Mouse (Mus musculus) heart, adult 9 months (tissue): ENCODE data around the gene Atpif1.
A peak's percentile ranks its signal among the peaks of the same experiment; 100 is the strongest.
"Not testable (repeated sequence)": the region's sequence is repeated elsewhere in the genome, so short reads cannot be mapped to it uniquely, and the experiment has no call there.

ENCODE experiments used
- DNase-seq, 2 experiments: peaks; one replicate each; pipeline ENCODE4 v3.0.0; 2022; ENCODE audit warnings: low spot score in 2 of 2

Atpif1 gene

GRCm38 (mm10) chr4:132532981-132533916 lies at the start of gene Atpif1:
Gene Atpif1, minus strand, starts transcription at chr4:132533659.
- peak; percentile 82 to 87 for DNase-seq

DNA sequence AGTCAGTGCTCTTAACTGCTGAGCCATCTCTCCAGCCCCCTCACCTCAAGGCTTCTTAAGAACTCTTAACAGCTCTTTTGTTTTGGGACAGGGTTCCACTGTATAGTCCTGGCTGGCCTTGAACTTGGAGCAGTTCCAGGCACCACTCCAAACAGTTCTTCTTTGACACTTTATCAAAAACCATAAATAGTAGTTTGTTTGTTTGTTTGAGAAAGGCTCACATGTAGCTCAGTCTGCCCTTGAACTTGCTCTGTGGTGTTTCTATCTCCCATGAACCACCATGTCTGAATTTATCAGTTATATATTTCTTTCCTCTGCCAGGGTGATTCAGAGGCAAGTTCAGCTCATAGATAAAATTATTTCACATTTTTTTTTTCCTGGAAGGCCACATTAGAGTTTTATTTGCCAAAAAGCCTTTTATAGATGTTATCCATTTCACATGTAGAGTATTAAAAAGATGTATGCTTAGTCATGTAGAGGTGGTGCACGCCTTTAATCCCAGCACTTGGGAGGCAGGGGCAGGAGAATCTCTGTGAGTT lies 41.4 kb upstream of the Atpif1 start:
- no peak for DNase-seq

- DNase-seq = peak; percentile 32 to 34
Observed at GRCm38 (mm10) chr4:132573327-132573726, 39.9 kb upstream of the Atpif1 start.

- no peak for DNase-seq
Observed at GRCm38 (mm10) chr4:132571190-132571589, 37.7 kb upstream of the Atpif1 start.

GRCm38 (mm10) chr4:132569115-132569514 lies 35.7 kb upstream of the Atpif1 start:
- DNase-seq = no peak

GRCm38 (mm10) chr4:132567361-132567779 lies 33.9 kb upstream of the Atpif1 start:
- DNase-seq = peak; percentile 24 to 42

GRCm38 (mm10) chr4:132565089-132565747 lies 31.8 kb upstream of the Atpif1 start:
- no peak for DNase-seq

DNA sequence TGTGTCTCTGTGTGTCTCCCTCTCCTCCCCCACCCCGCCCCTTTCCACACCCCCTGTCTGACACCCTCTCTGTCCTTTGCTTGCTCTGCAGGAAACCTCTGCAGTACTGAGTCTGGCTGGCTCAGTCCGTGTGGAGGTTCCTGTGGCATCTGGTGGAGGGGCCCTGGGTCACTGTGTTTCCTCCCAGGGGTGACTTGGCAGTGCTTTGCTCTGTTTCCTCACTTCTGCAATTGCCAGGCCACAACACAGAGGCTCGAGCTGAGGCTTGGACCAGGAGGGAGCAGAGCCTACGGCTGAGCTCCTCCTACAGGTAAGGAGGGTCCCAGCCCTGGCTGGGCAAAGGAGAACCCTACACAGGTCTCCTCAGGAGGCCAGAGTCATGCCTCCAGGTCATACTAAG lies 30.5 kb upstream of the Atpif1 start, which contains the start of gene Ptafr:
Gene Ptafr, plus strand, starts transcription at position 103 of the 400 bp plus-strand sequence.
- peak; percentile 28 to 76 for DNase-seq

- DNase-seq = no peak
Observed at GRCm38 (mm10) chr4:132563261-132563660, 29.8 kb upstream of the Atpif1 start.

DNA sequence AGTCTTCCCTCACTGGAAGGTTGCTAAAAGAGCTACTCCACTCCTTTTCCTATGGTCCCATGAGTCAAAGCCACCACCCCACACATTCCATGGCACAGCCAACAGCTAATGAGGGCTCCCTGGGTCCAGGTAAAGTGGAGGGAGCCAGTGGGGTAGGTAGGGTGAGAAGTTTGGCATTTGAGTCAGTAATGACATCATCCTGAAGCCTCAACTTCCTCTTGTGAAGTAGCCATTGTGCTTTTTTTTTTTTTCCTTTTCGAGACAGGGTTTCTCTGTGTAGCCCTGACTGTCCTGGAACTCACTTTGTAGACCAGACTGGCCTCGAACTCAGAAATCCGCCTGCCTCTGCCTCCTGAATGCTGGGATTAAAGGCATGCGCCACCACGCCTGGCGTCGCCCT lies 22.1 kb upstream of the Atpif1 start:
- not testable (repeated sequence) for DNase-seq

DNA sequence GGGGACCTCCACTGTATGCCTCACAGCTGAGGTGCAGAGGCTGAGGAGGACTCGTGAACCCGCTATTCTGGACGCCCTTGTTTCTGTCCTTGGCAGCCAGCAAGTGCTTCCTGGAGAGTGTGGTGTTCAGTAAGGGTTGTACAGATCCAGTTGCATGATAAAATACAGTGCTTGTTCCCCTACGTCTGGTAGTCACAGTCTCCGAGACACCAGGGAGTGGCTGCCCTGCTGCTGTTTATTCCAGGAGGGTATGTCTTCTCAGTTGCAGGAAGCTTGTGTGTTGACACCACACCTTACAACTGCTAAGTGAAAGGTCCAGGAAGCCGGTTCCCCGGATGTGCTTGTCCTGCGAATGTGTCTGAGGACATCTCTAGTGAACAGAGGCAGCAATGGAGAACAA lies 21.2 kb upstream of the Atpif1 start:
- no peak for DNase-seq

DNA sequence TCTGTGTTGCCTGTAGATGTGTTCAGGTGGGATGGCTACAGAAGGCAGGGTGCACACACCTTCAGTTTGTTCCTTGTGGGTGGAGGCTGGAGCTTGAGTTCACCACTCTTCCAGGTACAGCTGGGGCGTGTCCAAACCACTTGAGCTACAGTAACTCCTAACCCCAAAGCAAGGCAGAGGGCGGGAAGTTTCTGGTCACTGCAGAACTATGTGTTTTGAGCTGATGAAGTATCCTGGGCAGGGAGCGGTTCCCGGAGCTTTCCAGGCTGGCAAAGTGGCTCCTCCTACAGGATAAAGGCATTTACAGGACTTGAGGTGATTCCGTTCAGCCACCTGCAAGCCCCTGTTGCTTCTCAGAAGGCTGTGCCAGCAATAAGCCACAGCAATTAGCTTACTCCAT lies 20.8 kb upstream of the Atpif1 start:
- DNase-seq = no peak

- peak; percentile 38 to 70 for DNase-seq
Observed at GRCm38 (mm10) chr4:132545851-132546250, 12.4 kb upstream of the Atpif1 start.

DNA sequence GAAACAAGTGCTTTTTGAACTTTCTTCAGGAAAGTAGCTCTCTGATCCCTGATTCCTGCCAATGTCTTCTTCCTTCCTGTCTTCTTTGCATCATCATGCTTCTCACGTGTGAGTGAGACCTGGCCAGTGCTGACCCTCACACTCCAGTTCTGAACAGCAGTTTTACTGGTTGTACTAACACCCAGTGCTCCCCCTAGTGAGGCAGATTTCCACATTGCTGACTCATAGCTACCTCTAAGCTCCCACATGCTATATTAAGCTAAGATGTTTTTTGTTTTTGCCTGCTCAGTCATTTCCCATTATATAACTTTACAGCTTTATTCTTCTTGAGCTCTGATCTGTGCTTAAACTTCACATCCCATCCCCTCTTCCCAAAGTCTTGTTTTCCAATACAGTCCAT lies 9.3 kb upstream of the Atpif1 start:
- no peak for DNase-seq

- no peak for DNase-seq
Observed at GRCm38 (mm10) chr4:132541413-132541812, 8.0 kb upstream of the Atpif1 start.

DNA sequence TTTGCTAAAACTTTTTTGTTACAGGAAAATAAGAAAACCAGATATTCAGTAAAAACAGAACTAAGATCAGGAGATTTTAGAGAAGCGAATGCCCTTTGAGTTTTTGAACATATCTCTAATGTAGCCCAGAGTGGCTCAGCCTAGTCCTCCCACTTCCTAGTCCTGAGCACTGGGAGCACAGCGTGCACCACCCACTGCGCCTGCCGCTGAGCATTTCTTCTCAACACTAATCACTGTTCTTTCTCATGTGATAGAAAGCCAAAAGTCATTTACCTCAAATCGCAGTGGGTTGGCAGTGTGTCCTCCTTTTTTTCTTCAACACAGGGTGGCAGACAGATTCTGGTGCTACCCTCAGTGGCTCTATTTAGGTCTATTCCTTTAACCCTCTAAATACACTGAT lies 6.0 kb upstream of the Atpif1 start:
- DNase-seq = no peak

GRCm38 (mm10) chr4:132535406-132536121 lies 2.1 kb upstream of the Atpif1 start, which contains the start of gene Dnajc8:
Gene Dnajc8, plus strand, starts transcription at chr4:132535550.
- peak; percentile 92 to 93 for DNase-seq

DNA sequence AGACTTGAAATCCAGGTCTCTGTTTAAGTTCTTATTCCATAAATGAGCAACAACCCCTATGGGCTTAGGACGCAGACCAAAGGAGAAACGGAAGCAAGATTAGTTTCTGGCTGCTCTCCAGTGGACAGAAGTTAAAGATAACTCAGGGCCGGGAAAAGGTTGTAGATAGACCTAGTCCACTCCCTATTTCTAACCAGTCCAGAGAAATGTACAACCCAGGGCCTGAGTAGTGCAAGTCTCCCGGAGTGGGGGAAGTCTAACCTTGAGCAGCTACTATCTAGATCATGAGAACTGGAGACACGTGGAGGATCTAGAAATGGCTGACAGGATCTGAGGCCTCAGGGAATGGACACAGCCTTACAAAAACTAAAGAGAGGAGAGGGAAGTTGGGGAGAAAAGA lies 963 bp downstream of the Atpif1 start:
- peak; percentile 45 to 56 for DNase-seq

DNA sequence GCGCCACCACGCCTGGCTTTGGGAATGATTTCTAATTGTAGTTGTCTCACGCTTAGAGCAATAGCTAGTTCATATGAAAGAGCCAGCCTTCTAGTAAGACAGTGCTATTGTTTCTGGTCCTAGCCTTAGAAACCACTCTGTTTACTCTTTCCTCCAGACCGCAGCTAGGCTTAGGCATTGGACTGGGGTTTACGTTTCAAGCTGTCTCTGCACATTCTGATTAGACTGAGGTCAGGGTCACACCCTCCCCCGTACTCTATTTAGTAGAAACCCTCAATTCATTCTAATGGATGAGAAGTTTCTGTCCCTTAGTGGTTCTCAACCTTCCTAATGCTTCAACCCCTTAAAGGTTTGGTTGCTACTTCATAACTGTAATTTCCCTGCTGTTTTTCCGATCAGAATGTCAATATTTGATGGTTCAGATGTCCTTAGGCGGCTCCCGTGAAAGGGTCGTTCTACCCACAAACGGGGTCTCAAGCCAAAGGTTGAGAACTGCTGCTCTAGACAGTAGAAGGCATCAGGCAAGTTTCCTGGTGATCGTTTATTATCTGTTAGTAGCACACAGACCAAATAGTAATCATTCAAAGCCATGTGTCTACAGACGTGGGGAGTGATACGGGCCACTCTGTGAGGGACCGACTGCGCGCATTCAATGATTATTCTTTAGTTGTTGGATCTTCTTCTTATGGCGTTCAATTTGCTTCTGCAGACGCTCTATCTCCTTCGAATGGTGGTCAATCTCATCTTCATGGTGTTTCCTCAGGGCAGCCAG lies 3.2 kb downstream of the Atpif1 start:
- no peak for DNase-seq

DNA sequence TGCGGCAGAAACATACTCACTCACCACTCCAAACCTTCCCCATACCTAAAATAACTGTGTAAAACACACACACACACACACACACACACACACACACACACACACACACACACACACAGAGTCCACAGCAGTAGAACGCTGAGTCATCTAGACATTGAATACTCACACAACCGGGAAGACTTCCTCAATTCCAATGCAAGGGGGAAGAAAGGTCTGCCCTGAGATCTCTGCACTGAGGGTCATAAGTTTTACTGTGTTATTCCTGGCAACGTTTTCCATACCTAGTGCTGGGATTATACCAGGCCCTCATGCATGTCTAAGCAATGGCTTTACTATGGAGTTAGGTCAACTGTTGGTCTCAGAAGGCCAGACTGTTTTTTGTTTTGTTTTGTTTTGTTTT lies 4.1 kb downstream of the Atpif1 start:
- DNase-seq = no peak

- no peak for DNase-seq
Observed at GRCm38 (mm10) chr4:132527917-132528522, 5.4 kb downstream of the Atpif1 start.
